Mouse (Mus musculus) lung, adult 2 months (tissue): ENCODE measurements around the gene Eml5.

Source experiments
- CTCF ChIP-seq: fragments of 200-500 bp; IDR thresholded peaks from 2 replicates; pipeline ENCODE4 v1.5.1; 2011; ENCODE audit warnings: mild to moderate bottlenecking, low read length, control low read depth; ENCODE audit not compliant: insufficient read depth
- POLR2A ChIP-seq: fragments of 200-500 bp; IDR thresholded peaks from 2 replicates; pipeline ENCODE4 v1.6.1; 2011; ENCODE audit warnings: low read depth, mild to moderate bottlenecking, control low read depth, low read length, borderline replicate concordance; ENCODE audit errors: extremely low read depth

GRCm38 (mm10) chr12:98840135-98840534, 61.1 kb downstream of the Eml5 start:
- no peak for TF ChIP-seq POLR2A
- TF ChIP-seq CTCF: no peak
